Mouse (Mus musculus) liver, embryonic 11.5 days (tissue): ENCODE data around the gene Cldn18. TPM values are rescaled to one million over a fixed set of nuclear protein-coding genes. Genes with fewer than 3 reads are reported as not detected.

Experiments
- polyA plus RNA-seq: library from polyadenylated mRNA; unstranded; fragments of >200 nt; fragmentation: Nextera tagmentation; extraction: Ambion mirVana; gene quantifications from 2 replicates; pipeline ENCODE4 v1.2.1, GENCODE M21; 2014

The Cldn18 gene
- polyA plus RNA-seq, 1 experiment from 2014 or later = 0.08 TPM

Other genes with a start within 250 kb of the Cldn18 start
- 19.5 and 23.7 TPM in 2 replicates for gene Armc8, start 148.4 kb downstream of the Cldn18 start, polyA plus RNA-seq
- gene Dbr1, start 141.5 kb downstream of the Cldn18 start, polyA plus RNA-seq = 36.5 and 39.7 TPM in 2 replicates
- not detected in 2 replicates for gene A4gnt, start 104.8 kb downstream of the Cldn18 start, polyA plus RNA-seq
- gene Dzip1l, start 87.8 kb downstream of the Cldn18 start, polyA plus RNA-seq = 5.0 and 6.2 TPM in 2 replicates
- gene Sox14, start 158.9 kb upstream of the Cldn18 start, polyA plus RNA-seq = 0.19 TPM in 1 of 2 replicates, not detected in the other